Mouse (Mus musculus): ENCODE data around the gene Topaz1.
A peak's percentile ranks its signal among the peaks of the same experiment; 100 is the strongest.
"Not testable (repeated sequence)": the region's sequence is repeated elsewhere in the genome, so short reads cannot be mapped to it uniquely, and the experiment has no call there.

Gene Topaz1

DNA sequence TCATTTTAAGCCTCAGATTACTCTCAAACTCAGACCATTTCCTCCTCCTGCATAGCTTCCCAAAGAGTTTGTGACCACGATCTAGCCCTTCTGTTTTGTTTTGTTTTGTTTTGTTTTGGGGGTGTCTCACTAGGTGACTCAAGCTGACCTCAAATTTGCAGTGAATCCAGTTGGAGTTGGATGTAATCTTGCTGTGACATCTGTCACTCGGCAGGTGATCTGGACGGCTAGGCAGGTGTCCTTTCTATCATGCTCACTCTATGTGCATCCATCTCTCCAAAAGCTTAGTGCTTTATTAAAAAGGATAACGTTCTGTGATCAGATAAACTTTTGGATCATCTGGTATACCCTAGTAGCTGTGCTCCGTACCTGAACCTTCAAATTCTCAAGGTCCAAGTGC lies 65.2 kb downstream of the Topaz1 start:
- DNase-seq (ENCODE audit: low spot score) = no peak

DNA sequence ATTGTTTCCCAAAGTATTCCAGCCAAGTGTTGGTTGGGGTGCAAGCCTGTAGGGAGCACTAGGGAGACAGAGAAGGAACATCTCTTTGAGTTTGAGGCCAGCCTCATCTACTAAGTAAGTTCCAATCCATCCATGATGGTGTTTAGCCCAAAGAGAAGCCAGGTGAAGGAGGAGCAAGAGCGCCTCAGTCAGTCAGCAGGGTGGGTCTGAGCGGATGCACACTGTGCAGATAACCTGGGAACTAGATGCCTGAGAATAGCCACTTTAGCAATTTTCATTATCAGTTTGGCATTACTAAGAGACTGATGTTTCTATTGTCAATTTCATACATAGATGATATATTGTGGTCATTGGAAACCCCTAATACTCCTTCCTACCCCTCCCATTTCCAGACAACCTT lies 67.6 kb downstream of the Topaz1 start:
- no peak for DNase-seq (ENCODE audit: low spot score)

DNA sequence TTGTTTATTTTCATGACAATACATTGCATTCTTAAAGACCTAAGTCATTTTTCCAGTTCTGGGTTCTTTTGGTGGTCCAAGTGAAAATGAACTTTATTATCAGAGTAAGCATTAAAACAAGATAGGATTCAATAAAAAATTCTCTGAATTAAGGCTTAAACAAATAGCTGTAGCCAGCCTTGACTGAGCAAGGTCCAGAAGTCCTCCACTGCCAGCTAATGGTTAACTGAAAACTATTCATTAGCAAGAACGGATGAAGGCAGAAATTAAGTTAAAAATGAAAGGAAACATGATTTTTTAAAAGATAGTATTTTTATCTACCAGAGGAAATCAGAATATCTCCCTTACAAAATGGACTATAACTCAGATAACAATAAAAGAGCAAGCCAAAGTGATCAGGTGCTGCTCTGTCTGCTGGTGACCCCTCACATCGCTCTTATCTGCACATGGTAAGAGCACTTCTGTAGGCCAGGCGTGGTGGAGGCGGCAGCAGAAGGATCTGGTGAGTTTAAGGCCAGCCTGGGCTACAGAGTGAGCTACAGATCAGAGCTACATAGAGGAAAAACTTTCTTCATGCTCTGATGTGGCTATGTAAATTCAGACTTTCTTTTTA lies 68.2 kb downstream of the Topaz1 start:
- DNase-seq (ENCODE audit: low spot score) = no peak

DNA sequence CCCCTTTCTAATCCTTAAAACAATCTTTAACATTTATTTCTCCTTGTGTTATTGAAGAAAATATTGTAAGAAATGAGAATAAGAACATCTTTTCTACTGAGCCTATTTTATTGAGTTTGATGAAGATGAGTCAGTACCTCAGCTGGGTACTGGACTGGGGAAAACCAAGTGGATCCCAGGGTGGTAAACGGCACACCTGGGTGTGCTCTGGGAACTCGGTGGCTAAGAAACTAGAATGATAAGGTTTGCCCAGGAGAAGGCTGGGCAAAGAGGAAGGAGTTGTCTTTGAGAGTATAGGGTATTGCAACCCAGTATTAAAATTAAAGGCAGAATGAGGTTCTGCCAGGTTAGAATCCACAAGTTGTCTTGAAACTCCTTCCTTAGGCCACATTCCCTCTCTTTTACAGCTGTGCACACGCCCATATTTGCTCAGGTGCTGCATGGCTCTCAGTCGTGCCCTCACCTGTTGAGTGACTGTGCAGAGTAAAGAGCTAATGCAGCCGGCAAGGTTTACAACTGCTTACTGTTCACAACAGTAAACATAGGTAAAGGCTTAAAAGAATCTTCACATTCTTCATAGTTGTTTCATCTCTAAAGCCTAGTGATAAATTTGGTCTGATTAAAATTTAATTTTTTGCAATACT lies 76.3 kb downstream of the Topaz1 start:
- no peak for DNase-seq (ENCODE audit: low spot score)

DNA sequence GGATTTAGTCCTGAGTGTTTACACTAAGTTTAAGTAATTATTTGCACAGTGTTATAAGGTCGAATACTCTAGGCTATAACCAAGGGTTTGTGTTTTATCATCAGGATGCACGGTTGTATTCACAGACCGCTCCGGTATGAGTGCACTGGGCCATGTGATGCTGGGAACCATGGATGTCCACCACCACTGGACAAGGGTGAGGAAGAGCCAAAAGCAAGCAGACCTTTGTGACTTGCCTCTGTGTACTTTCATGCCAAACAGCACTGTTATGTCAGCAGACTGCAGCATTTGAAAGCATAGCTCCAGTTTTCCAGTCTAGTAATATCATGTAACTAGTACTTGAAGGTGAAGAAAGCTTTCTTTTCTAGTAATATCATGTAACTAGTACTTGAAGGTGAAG lies 79.6 kb downstream of the Topaz1 start:
- no peak for DNase-seq (ENCODE audit: low spot score)

DNA sequence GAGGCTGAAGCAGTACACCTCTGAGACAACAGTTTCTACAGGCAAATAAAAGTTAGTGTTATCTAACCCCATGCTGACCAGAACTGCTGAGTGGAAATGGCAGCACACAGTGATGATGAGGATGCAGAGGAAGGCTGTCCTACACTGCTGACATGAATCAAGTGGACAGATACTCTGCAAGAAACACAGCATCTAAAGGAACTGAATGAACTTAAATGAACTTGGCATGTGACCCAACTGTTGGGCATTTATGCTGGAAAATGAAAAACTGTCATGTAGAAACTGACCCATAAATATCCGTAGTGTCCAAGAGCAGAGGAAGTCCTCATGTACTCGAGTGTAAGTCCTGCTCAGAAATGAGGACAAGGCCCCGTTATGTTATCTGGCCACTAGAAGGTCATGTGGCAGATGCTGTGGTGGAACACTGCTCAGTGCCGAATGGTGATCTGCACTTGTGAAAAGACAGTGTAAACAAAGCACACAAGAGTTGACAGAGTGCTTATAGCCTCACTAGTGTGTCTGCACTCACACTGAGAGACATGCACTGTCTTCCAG lies 82.8 kb downstream of the Topaz1 start:
- DNase-seq (ENCODE audit: low spot score) = no peak

DNA sequence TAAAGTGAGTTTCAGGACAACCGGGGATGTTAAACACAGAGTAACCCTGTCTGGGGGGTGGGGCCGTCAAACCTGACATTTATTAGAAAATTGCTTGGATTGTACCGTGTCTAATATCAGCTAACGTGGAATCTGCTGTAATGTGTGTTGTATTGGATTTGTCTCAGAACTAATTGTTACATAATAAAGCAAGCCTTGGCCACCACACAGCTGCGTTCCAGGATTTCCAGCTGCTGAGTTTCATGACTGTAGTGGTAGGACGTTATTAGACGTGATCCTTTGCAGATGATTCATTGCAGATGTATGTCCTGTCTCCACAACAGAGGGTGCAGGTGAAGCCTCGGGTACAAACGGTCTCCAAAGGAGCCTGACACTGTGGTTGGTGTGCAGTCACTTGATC lies 89.0 kb downstream of the Topaz1 start:
- DNase-seq (ENCODE audit: low spot score) = no peak

DNA sequence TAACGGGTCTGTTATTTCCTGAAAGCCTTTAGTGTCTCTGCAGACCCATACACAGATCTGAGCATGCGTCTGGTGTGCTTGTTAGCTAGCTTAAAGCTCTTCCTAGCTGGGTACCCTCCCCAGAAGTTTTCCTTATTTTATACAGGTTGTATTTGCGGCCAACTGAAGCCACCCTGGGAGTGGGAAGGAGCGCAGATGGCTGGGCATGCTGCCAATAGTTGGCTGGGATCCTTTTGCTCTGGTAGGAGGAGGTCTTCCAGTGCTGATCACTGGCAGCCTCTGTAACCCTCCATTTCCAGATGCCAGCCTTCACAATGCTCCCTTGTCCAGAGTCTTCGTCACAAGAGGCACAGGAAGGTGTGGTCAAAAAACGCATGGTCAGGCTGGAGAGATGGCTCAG lies 89.6 kb downstream of the Topaz1 start:
- DNase-seq (ENCODE audit: low spot score) = peak; percentile 22

DNA sequence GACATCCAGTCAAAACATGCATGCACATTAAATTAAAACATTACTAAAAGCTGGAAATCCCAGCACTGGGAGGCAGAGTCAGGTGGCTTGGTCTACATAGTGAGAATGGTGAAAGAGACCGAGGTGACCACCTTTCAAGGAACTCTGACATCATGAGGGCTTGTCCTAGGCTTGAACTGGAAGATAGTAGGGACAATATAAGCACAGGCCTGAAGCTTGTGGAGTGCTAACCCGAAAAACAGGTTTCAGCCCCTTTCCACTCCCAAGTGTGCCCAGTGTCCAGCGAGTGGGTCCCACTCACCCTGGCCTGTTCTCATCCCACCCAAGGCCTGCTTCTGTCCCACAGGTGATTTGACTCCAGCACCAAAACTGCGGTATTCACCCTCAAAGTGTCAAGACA lies 90.1 kb downstream of the Topaz1 start:
- no peak for DNase-seq (ENCODE audit: low spot score)

DNA sequence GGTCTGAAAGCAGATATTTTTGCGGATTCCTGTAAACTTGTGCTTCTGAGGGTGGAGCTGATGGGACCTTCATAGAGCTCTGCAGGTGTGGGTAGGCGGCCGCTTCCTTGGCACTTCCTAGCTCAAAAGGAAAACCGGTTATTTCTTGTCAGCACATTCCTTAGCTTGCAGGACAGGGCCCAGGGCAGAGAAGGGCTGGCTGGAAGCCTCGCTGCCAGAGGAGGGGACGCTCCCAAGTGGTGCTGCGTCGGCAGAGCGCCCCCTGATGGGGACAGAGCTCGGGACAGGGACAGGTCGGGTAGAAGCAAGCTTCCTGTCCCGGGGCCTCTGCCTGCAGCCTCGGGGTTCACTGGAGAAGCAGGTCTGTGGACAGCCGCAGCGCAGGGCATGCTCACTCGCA lies 90.5 kb downstream of the Topaz1 start:
- peak; percentile 43 for DNase-seq (ENCODE audit: low spot score)

DNA sequence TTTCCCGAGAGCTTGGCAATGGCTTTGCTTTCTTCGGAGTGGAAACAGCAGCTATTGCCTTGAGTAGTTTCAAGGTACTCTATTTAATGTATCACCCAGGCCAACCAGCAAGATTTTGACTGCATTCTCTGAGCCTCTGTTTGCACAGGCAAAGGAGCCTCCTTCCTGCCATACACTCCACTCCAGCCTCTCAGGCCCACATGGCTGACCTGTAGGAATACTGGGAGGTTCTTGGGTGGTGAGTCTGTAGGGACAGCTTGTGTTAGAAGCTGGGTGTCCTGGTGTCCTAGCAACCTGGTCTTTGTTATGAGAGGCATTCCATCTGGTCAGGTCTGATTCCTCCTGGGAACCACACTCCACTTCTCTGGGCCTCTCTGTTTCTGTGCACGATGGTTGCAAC lies 96.6 kb downstream of the Topaz1 start, which contains the start of gene Gm35549:
Gm35549 (minus strand) TSS at position 276 of the 400 bp plus-strand sequence.
- DNase-seq (ENCODE audit: low spot score) = no peak

DNA sequence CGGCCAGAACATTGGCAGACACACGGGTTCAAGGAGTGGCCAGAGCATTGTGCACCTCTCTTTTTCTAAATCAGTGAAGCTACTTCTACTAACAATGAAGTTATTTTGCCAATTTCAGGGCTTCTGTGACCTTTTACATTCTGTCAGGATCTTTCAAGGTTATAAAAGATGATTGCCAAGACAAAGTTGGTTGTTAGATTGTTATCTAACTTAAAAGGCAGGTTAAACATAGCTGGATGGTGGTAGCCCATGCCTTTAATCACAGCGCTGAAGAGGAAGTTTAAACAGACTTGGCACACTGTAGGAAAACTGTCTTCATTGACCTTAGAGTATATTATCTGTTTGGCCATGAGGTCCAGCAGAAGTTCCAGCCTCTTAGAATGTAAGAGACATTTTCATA lies 98.5 kb downstream of the Topaz1 start:
- DNase-seq (ENCODE audit: low spot score) = no peak

DNA sequence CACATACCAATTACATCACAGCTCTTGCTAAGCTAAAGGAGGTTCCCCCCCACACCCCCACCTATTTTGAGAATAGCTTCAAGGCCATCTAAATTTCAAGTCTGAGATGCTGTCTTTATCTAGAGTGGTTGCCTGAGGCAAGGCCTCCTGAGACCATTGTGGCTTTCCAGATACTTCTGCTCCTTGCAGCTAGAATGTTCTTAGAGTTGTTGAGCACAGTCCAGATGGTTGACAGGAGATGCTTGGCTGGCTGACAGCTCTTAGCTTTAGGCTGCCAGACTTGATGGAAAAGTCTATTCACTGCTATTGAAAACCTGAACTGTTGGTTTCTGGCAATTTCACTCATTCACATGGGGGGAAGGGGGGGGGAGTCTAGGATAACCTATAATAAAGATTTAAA lies 99.0 kb downstream of the Topaz1 start:
- no peak for DNase-seq (ENCODE audit: low spot score)

DNA sequence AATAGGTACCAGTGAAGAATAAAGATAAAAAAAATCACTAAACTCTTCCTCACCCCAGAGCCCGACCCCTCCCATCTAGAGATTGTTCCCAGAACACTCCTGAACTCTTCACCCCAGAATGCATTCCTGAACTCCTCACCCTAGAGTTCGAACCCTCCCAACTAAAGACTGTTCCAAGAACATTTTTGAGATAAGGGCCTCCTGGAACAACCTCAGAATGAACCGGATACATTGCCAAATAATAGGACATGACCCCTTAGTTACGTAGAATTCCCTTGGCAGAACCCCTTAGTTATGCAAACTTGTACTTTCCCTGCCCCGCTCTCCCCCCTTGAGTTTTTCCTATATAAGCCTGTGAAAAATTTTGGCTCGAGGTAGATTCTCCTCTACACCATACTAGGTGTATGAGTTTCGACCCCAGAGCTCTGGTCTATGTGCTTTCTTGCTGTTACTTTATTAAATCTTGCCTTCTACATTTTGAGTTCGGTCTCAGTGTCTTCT lies 100.7 kb downstream of the Topaz1 start:
- DNase-seq (ENCODE audit: low spot score) = not testable (repeated sequence)
